Mouse (Mus musculus) C2C12 (cell line): Measurements from ENCODE around the gene Wwp2.

ENCODE experiments used
- CEBPB ChIP-seq: IDR thresholded peaks from one replicate; pipeline ENCODE4 v1.6.1; 2011; ENCODE audit warnings: low read depth, mild to moderate bottlenecking, control low read depth, moderate library complexity
- CTCF ChIP-seq: IDR thresholded peaks from one replicate; pipeline ENCODE4 v1.5.1; 2011; ENCODE audit not compliant: control insufficient read depth, insufficient read depth, insufficient read length
- MYOD1 ChIP-seq: IDR thresholded peaks from one replicate; pipeline ENCODE4 v1.6.1; 2011; ENCODE audit warnings: low read depth; ENCODE audit not compliant: control insufficient read depth, insufficient read length
- USF1 ChIP-seq: IDR thresholded peaks from one replicate; pipeline ENCODE4 v1.6.1; 2011; ENCODE audit warnings: low read depth, mild to moderate bottlenecking, control low read depth, moderate library complexity

DNA sequence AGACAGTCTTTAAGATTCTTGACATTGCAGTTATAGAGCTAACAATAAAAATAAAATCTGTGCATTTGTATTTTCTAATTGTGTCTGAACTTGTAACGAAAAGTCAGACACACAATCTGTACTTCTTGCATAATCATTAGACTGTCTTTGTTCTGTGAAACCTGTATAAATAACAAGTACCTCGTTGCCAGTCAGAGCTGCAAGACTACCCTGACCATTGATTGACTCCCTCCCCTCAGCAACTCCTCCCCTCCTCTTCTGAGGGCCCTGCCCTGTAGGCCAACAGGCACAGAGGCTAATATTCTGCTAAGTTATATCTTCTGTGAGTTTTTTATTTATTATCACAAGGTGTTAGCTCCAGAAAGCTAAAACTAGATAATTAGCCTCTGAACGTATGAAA is 30.2 kb upstream of the Wwp2 start:
- no peak for TF ChIP-seq CTCF
- TF ChIP-seq CEBPB, result no peak
- TF ChIP-seq USF1, result no peak
- TF ChIP-seq MYOD1, result no peak
